Mouse (Mus musculus) hindlimb bud, embryonic 11.5 days (tissue): ENCODE measurements around the gene Wnk2.

ENCODE experiments used
- DNase-seq: peaks from one replicate; pipeline ENCODE4 v3.0.0-alpha.2; 2012; ENCODE audit warnings: low read depth, low spot score; ENCODE audit errors: extremely low spot score

Gene Wnk2

DNA sequence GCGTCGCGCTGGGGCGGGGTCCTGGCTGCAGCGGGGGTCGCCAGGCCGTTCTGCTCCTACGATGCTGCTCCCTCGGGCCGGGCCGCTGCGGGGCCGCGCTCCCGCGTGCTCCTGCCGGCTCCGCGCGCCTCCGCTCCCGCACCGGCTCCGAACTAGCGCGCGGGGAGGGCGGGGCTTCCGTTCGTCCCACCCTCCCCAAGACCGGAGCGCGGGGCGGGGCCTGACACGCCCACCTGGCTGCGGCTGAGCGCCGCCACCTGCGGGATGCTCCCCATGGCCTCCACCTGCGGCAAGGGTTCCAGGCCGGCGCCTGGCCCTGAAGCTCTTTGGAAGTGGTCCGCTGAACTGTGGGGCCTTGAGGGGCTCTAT is at the start of gene Wnk2:
TSS of gene Wnk2 (minus strand) at position 157 of the 369 bp plus-strand sequence.
- DNase-seq, result no peak

DNA sequence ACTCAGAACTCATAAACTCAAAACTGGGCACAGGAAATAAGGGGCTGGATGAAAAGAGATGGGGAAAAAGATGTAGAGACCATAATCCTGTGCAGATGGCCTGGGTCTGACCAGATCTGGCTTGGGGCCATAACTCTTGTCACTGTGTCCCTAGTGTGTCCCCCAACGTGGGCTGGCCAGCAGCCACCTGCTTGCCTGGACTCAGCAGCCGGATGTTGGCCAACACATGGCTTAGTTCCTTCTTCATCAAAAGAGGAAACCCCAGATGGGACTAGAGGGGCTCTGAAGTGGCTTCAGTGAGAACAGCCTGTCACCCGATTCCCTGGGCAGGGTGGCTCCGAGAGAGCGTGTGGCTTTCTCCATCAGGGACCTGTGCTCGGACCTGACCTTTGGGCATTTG is 49.0 kb upstream of the Wnk2 start:
- DNase-seq, result no peak

DNA sequence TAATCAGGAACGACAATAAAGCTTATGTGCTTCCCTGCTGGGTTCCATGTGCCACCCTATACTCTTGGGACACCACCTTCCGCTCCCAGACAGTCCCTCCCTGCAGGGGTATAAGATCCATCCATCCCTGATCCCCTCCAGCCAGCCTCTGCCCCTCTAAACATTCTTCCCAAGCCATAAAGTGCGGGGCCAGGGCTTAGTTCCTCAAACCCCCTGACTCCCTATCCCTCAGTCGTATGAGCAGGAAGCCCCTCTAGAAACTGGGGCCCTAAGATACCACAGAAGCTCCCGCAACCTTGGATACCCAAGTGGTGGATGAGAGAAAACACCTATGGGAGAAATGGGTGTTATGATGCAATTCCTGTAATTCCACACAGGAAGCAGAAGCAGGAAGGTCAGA is 48.4 kb upstream of the Wnk2 start:
- DNase-seq, result no peak

DNA sequence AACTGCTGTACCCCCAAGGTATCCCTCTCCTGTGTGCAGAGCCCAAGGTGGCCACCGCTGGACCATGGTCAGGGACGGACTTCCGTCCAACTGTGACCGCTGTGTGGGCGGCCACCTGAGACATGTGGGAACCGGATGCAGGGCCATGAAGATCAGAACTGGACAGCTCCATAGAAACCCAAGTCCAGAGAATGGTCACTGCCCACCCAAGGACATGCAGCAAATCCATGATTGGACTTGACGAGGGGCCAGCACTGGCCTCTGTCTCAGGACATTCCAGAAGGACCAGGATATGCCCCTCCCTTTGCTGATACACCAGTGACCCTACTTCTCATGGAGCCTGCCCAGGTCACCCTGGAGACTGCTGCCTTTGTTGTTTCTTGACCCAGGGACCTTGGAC is 47.8 kb upstream of the Wnk2 start:
- DNase-seq, result no peak

DNA sequence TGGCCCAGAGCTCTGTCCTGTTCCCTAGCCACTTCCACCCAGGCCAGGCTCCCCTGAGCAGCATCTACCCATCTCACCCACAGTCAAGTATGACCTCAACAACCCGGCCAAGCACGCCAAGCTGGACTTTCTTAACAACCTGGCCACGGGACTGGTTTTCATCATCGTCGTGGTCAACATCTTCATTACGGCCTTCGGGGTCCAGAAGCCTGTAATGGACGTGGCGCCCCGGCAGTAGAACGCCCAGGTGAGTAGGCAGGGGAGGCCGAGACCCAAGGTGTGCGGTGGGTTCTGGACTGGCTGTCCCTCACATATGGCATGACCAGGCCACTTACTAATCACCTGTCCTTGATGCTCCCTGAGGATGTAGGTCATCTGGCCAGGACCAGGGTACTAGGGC is 47.0 kb upstream of the Wnk2 start:
- no peak for DNase-seq

DNA sequence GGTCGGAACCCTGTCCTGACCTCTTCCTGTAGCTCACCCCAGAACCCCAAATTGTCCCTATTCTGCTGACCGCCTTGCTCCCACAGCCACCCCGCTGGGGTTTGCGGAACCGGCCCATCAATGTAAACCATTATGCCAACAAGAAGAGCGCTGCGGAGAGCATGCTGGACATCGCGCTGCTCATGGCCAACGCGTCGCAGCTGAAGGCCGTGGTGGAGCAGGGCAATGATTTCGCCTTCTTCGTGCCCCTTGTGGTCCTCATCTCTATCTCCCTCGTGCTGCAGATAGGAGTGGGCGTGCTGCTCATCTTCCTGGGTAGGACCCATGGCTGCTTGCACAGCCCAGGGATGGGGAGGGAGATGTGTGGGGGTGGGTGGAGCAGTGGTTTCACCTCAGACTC is 45.8 kb upstream of the Wnk2 start:
- DNase-seq, result no peak

DNA sequence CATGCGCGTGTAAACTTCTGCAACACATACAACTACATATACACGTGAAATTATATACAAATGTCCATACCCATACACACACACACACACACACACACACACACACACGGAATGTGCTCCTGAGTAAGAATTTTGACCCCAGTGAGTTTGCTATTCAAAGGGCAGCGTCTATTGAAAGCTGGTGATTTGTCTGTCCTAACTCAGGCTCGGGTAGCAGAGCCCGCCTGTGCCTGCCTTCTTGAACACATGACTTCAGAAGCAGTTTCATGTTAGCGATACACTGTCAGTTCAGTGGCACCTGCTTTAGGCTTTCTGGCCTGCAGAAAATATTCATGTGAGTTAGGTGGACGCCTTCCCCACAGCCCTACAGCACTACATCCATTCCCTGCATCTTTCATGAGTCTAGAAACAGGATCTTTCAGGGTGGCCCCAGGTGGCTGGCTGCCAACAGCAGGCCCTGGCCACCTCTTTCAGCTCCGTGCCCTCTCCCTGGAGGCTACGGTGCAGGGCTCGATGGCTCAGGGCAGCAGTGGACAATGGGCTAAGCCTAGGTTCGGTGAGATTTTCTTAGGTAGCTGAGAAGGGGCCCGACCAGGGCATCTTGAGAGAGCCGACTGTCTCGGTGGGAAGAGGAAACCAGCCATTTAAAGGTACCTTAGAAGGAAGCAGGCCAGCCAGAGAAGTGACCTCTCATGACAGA is 44.5 kb upstream of the Wnk2 start:
- DNase-seq, result no peak

DNA sequence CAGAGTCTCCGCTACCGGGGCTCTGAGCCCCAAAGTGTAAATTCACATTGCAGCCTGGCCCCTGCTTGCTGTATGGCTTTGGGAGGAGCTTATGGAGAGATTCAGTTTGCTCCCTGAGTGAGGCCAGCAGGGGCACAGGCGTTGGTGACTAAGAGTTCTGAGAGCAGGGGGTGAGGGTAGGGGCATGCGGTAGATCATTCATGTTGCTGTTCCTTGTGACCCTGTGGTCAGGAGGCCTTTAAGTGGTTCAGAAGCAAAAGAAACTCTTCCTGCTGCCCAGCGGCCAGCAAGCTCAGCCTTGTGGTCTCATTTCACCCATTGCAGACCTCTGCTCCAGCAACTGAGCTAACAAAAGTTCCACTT is 43.8 kb upstream of the Wnk2 start:
- no peak for DNase-seq

DNA sequence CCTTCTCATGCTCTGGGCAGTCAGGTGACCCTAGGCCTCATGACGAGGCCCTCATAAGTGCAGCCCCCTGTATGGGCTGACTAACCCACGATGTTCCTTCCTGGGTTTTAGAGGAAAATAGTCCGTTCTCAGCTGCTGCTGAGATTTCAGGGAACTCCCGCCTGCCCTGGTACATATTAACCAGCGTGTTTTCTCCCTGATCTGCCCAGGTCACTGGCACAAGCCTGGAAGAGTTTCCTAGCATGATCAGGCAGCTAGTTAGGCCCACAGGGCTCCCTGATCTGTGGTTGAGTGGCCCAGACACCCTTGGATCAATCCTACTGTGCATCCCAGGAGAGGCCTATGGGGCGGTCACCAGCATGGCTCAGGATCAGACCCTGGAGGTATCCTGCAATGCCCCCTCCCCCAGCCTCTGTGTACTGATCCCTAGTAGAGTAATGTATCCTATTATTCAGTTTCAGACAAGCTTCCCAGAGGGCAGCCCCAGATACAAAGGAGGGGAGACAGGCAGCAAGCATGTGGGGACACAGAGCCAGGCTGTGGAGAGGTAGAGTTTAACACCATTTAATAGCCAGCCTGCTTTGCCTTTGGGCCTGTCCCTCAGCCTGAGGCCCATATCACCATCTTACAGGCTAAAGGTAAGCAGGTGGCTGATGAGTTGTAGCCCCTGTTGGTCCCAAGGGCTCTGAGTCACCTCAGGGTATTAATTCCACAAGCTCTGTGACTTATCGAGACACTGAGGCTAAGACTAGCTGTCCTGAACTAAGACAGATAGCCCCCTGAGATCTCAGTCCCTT is 43.3 kb upstream of the Wnk2 start:
- no peak for DNase-seq

DNA sequence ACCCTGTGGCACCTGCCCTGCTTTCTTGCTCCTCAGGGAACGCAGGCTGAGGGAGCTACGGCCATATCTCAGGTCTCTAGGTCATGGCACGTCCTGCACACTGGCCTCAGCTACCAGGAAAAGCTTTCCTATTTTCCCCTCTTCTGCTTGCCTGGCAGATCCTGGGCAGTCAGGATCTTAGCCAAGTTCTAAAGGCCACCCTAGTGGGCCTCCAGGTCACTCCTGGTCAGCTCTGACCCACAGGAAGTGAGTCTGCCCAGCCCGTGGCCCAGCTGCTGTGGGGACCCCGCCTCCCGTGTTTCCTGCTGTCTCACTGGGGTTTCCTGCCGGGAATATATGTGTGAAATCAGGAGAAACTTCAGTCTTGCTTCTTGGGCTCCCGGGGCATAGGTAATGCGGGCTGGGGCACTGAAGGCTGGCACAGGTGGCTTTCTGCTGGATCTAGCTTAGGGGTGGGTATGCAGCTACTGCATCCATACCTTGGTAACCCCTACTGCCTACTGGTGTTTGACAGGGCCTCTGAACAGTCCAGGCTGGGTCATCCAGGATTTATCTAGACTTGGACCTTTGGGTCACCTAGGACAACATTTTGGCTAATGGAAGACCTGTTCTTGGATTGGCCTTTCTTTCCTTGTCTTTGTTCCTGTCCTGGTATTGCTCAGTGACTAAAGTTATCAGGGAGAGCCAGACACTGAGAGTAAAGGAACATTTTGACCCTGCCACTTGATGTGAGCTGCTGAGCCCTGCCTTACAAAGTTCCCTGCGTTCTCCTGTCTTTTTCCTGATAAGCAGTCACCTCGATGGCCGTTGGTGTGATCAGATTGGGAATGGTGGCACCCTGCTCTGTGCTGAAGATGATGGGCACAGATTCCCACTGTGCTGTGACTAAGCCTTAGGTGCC is 42.4 kb upstream of the Wnk2 start:
- no peak for DNase-seq

DNA sequence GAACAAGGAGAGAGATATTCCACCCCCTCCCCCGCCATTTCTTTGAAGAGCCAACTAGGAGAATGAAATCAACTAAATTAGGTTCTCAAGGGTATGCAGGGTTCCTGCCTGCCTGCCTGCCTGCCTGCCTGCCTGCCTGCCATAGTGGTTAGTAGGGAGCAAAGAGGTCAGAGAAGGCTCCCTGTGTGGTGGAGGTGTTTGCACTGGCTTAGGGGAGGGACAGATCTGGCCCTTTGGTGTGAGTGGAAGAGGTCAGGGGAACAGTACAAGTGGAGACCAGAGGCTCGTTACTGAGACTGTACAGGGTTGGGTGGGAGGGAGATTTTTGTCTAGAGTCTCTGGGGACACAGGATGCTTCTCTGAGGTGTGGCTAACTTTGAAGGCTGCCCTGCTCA is 41.1 kb upstream of the Wnk2 start:
- no peak for DNase-seq

DNA sequence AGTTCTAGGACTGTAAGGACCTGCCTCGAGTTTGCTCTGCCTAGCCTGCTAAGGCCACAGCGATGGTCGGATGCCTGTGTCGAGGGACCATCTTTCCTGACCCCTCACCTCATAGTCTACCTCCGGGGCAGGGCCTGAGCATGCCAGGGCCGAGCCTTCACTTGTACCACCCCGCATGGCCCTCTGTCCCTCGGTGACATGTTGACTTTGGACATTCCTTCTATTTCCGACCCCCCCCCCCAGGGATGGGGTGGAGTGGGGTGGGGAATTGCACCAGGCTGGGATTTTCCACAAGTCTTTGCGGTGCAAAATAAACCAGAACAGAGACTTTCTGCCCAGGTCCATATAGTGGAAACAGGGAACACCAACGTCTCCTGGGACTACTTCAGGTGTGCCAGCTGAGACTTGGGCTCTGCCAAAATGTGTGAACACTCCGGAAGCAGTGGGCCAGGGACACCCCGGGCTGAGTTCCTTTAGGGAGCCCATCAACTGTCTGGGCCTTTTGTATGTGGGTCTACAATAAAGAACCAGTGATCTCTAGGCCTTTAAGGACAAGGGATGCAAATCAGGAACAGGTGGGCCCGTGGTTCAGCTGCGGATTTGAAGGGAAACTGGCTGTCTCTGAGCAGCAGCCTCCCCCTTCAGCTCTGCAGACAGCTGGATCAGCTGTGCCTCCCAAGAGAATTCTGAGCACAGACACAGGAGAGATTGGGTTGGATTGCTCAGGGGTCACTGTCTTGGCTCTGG is 40.6 kb upstream of the Wnk2 start:
- DNase-seq, result no peak

DNA sequence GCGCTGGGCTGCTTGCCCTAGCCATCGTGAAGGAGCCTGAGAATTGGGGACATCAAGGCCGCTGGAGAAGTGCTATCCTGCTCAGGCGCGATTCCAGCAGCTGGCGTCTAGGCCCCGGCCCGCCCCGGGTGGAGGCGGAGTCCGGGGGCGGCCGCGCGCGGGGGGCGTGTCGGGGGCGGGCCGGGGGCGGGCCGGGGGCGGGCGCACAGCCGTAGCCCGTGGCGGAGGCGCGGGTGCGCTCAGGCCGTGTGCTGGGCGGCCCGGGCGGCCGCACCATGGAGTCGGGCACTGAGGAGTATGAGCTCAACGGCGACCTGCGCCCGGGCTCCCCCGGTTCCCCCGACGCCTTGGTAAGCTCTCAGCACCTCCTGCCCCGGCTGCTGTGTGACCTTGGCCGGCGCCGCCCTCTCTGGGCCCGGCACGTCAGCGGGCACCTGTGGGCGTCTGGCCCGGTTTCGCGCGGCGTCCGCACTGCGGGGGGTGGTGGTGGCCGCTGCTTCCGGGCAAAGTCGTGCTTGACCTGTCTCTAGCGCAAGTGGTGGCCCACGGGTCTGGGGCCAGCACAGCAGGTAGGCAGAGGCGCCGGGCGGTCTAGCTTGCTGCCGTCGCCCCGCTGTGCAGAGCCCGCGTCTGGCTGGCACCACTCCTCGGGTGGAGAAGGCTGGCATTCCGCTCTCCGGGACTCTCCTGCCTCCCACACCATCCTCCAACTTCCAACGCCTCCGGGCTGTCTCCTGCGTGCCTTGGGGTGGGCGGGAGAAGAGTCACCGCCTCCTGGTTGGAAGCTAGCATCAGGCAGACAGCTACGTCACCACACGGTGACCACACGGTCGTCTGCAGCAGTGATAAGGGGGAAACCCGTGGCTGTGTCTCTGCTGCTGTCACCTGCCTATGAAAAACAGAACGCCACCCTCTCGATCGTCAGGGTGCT is 39.7 kb upstream of the Wnk2 start, which contains the start of gene Ninj1:
TSS of gene Ninj1 (plus strand) at position 198 of the 931 bp plus-strand sequence.
- no peak for DNase-seq

DNA sequence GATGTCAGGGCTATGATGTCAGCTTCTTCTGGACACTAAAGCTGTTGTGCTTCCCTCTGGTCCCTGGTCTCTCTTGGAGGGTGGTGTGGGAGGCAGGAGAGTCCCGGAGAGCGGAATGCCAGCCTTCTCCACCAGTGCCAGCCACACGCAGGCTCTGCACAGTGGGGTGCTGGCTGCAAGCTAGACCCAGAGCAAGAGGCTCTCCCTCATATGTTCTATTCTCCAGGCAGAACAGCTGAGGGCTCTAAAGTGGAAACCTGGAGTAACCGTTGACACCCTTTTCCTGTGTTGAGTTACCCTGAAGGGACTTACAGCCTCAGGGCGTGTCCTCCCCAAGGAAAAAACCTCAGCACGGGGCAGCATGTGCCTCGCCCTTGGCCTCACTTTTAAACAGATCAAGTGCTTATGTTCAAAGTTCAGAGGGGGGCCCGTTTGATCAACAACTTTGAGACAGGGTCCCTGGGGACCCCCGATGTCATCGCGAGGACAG is 39.0 kb upstream of the Wnk2 start:
- DNase-seq, result no peak

DNA sequence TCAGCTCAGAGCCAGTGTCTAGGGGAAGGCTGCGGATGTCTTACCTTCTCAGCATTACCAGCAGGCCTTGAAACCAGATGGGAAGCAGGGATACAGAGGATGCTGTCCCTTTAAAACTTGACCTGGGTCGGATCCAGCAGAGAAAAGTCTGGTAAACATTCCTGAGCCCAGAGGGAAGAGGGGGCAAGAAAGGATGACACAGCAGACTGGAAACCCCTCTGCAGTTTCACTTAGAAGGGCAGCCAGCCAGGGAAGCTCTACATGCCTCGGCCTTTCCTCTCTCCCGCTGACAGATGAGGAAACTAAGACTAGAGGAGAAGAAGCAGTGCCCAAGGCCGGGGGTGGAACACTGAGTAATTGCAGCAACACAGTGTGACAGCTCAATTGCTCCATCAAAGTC is 35.8 kb upstream of the Wnk2 start:
- no peak for DNase-seq

DNA sequence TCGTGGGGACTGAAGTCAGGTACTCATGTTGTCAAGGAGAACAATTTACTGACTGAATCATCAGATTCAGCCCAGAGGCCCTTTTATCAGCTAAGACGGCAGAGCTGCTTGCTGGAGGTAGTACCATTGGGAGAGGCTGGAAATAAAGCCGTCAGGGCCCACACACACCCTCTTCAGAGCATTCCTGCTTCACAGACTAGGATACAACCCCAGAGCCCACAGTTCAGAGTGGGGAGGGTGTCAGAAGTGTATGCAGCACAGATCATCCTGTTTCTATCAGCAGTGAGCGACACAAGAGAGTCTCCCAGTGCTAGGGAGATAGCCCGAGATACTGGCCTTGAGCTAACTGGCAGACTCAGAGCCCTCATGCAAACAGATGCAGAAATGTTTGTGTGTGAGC is 35.3 kb upstream of the Wnk2 start:
- DNase-seq, result no peak

DNA sequence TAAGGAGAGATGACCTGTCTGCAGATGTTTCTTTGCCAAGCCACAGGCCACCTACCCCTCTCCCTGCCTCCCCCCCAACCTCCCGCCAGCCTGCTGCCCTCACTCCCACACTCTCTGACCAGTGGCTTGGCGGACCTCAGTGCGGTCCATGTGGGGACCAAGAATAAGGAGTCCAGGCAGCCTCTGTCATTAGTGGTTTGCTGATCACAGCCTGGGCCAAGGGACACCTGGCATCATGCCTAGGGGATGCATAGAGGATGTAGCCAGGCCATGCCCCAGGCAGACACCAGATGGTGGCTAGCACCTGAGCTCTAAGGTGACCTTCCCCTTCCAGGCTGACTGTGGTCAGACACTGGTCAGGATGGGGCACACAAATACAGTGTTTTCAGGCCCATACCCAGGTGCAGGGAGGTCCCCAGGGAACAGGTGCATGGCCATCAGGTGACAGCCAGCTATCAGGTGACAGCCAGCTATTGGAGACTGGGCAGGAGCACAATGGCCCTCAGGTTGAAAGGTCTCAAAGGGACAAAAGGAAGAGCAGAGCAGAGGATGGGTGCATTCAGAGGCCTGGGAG is 33.7 kb upstream of the Wnk2 start:
- no peak for DNase-seq

DNA sequence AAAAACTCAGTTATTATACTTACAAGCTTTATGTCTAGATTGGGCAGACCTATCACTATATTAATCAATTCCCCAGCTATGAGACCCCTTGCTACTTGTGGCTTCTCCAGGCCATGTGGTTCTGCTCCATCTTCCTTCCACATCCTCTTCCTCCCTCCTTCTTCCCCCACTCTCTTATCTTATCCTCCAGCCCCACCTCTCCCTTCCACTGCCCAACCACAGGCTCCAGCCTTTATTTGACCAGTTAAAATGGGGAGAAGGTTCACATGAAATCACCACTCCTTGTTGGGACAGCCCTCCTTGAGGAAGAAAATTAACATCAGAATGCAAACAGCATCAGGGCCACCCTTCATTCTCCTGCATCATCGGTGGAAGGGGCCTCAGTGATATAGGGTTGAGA is 32.9 kb upstream of the Wnk2 start:
- no peak for DNase-seq

DNA sequence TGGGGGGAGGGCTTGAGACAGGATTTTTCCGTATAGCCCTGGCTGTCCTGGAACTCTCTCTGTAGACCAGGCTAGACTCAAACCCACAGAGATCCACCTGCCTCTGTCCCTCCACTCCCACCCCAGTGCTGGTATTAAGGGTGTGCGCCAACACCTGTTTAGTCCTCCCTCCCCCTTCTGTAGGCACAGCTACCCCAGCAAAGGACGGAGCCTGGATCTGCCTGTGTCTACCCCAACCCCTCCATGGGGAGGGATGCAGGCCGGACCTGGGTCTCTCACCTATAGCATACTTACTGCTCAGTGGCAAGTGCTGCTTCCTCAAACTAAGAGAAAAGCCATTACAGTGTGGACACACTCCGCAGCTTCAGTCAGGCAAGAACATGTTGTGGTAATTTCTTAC is 32.5 kb upstream of the Wnk2 start:
- no peak for DNase-seq
